Mouse (Mus musculus): Measurements from ENCODE around the gene Brd3os. TPM values are rescaled to one million over a fixed set of nuclear protein-coding genes. Genes with fewer than 3 reads are reported as not detected.

Brd3os gene
- polyA plus RNA-seq, 1 experiment from 2014 or later, result 42.7 TPM

DNA sequence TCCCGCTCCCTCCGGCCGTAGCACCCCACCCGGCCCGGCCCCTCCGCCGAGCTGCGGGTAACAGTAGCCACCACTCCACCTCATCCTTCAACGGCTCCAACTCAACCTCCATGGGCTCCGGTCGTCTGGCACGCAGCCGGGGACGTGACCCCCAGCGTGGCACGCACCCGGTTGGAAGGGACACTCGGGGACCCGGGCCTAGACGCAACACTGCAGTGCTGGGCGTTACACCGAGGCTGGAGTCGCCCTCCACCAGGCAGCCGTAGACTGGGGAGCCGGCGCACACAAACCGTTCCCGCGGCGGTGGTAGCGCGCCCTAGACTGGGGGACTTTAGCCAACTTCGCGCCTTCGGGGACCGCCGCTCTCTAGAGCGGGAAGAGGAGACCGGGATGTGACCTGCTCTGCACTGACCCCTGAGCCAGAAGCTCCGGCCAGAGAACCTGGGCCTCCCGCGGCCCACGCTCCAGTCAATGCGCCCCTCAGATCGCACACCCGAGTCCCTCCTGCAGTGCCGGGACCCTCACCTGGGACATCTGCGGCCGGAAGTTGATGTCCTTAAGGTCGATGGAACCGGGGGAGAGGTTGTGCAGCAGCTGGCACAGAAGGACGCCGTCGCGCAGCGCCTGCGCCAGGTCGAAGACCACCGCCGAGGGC is 16.2 kb upstream of the Brd3os start:
- 0 out of 2 replicates have a peak, but pooled peaks have one; percentile 6 for ATAC-seq (replicated peaks)
- H3K9ac ChIP-seq, result peak overlapping the region; percentile 60
- H3K4me2 ChIP-seq, result peak overlapping the region; percentile 95
- no peaks in the 10 kb centered on the region for H3K36me3 ChIP-seq (replicated peaks)
- peak overlapping the region; percentile 52 for H3K4me3 ChIP-seq
- no peaks in the 10 kb centered on the region for H3K9me3 ChIP-seq
- peaks cover 60% of the 10 kb centered on the region for H3K4me1 ChIP-seq
- no peaks in the 10 kb centered on the region for H3K27me3 ChIP-seq (replicated peaks)
- H3K27ac ChIP-seq, result peak overlapping the region; percentile 69
- WGBS, result under 1% methylated on average over 60 of the region's 60 CpGs

DNA sequence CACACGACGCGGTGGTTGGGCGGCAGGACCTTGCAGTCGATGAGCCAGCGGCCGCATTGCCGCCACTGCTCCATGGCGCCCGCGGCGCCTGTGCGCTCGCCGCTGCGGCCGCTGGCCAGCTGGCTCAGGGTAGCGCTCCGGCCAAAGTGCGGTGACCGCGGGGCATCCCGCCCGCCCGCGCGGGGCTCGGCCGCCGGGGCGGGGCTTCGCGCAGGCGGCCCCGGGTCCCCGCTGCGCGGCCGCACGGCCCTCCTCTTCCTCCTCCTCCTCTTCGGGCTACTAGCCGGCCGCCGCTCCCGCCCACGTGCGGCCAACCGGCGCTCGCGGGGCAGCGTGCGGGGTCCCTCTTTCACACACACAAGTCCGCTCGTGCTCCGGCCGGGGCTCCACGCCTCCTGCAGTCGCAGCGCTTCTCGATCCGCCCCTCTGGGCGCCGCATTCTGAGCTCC is 15.7 kb upstream of the Brd3os start:
- Histone ChIP-seq H3K27ac (peak overlapping the region; percentile 69), H3K9me3 (no peaks in the 10 kb centered on the region), H3K27me3 (replicated peaks) (no peaks in the 10 kb centered on the region), H3K4me2 (peak overlapping the region; percentile 95), H3K36me3 (replicated peaks) (no peaks in the 10 kb centered on the region), H3K4me1 (peaks cover 54% of the 10 kb centered on the region), H3K9ac (peak overlapping the region; percentile 60), H3K4me3 (peak overlapping the region; percentile 52)
- under 1% methylated on average over 53 of the region's 64 CpGs for WGBS
- peak; percentile 4; the same call in 1 of the 2 replicates for ATAC-seq (replicated peaks)

DNA sequence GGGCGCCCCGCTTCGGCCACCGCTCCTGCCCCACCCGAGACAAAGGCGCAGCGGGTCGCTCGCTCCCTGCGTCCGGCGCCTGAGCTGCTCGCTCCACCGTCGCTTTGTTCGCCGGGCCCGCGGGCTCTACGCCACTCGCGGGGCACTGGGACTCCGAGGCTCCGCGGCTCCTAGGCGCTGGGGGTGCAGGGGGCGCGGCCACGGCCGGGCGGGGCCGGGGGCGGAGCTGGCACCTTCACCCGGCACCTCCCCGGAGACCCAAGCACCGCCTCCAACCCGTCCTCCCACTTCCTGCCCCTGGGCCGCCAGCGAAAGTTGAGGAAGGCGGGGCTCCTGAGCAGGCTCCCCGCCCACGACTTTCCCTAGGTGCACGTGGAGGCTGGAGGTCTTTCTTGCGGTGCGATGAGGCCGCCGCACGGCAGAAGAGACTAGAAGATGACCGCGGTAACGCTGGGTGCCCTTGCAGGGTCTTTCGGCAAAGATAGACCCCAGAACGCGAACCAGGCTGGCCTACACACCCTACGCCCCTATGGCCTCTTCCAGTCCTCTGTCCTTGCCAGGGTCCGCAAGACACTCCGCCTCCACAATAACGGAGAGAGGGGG is 15.2 kb upstream of the Brd3os start, which contains the start of gene Vav2:
Gene Vav2 (minus strand): TSS at position 179 of the 603 bp plus-strand sequence.
- Histone ChIP-seq H3K4me2 (peak within 1 kb of the TSS; percentile 95), H3K27me3 (replicated peaks) (no peaks in the 10 kb centered on the region), H3K27ac (peak within 1 kb of the TSS; percentile 69), H3K36me3 (replicated peaks) (no peaks in the 10 kb centered on the region), H3K4me1 (peaks cover 49% of the 10 kb centered on the region), H3K4me3 (peak within 1 kb of the TSS; percentile 52), H3K9ac (peak within 1 kb of the TSS; percentile 60), H3K9me3 (no peaks in the 10 kb centered on the region)
- ATAC-seq (replicated peaks), result peak; percentile 90
- WGBS, result under 1% methylated on average over 58 of the region's 58 CpGs

DNA sequence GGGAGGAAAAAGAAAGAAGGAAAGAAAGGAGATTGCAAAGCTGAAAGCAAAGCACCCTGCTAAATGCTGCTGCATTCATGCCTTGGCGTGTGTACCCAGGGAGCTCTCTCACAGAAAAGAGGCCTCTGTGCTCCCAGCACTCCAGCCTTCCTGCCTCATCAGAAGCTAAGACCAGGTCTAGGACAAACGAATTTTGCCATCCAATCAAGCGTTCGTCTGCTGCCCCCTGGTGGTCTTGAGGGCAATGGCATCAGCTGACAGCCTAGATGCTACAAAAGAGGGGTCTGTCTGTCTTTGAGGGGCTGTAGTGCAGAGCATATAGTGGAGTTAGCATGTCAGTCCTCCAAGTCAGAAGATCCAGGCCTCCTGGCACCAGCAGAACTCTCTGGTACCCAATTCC is 14.1 kb upstream of the Brd3os start:
- Histone ChIP-seq H3K27ac (peak overlapping the region; percentile 48; the same call in 1 of the 2 replicates), H3K9me3 (no peaks in the 10 kb centered on the region), H3K36me3 (replicated peaks) (no peaks in the 10 kb centered on the region), H3K4me1 (peaks cover 39% of the 10 kb centered on the region), H3K4me2 (no peak overlapping the region), H3K27me3 (replicated peaks) (no peaks in the 10 kb centered on the region), H3K9ac (no peak overlapping the region), H3K4me3 (no peak overlapping the region)
- ATAC-seq (replicated peaks), result peak; percentile 29; the same call in 1 of the 2 replicates
- 0% methylated on average over 4 of the region's 4 CpGs for WGBS

DNA sequence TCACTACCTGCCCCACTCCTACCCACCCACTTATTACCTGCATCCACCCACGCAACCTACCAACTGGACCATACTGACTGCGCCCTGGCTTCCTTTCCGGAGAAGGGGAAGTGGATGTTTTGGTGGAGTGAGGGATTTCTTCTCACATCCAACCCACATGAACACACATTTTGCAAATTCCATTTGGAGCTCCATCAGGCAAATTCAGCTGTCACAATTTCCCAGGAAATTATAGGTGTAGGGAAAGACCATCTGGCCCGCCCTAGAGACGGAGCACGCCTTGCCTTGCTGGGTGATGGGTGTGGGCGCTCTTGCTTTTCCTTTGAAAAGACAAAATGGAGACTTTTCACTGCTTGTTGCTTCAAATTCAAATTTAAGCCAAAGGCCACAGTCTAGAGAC is 11.5 kb upstream of the Brd3os start:
- H3K4me2 ChIP-seq, result no peak overlapping the region
- no peak overlapping the region for H3K27ac ChIP-seq
- H3K4me1 ChIP-seq, result peaks cover 14% of the 10 kb centered on the region
- WGBS, result 92% methylated on average over 7 of the region's 7 CpGs
- no peaks in the 10 kb centered on the region for H3K36me3 ChIP-seq (replicated peaks)
- H3K4me3 ChIP-seq, result no peak overlapping the region
- no peak for ATAC-seq (replicated peaks)
- H3K9me3 ChIP-seq, result no peaks in the 10 kb centered on the region
- H3K27me3 ChIP-seq (replicated peaks), result no peaks in the 10 kb centered on the region
- no peak overlapping the region for H3K9ac ChIP-seq

DNA sequence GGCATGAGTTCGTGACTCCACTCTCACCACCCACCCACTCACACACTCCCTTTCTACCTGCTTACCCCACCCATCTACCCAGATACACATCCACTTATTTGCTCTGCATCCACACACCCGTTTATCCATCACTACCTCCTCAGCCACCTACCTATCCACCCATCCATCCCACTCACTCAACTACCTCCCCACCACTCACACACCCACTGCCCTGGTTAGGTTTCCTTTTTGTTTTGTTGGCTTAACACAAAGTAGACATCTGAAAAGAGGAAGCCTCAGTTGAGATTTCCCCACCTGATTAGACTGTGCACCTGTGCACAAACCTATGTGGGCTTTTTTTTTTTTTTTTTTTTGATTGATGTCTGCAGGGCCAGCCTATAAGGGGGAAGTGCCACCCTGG is 9.5 kb upstream of the Brd3os start:
- no peak overlapping the region for H3K4me3 ChIP-seq
- no peaks in the 10 kb centered on the region for H3K36me3 ChIP-seq (replicated peaks)
- no peak overlapping the region for H3K9ac ChIP-seq
- peaks cover 5% of the 10 kb centered on the region for H3K4me1 ChIP-seq
- no peak for ATAC-seq (replicated peaks)
- H3K9me3 ChIP-seq, result no peaks in the 10 kb centered on the region
- H3K4me2 ChIP-seq, result no peak overlapping the region
- no peaks in the 10 kb centered on the region for H3K27me3 ChIP-seq (replicated peaks)
- WGBS, result 83% methylated on average over 2 of the region's 2 CpGs
- no peak overlapping the region for H3K27ac ChIP-seq

DNA sequence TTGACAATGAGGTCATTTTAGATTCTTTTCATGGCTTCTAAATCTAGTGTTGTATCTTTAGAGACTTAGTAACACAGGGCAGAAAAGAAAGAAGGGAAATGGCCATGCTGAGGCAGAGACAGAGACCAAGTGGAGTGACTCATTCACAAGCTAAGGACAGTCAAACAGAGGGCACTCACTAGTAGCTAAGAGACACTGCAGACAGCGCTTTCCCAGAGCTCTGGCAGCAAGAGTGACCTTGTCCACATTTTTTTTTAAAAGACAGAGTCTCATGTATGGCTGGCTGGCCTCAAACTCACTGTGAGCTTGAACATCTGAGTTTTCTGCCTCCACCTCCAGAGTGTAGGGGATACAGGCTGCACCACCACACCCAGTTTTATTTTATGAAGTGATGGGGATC is 4.2 kb upstream of the Brd3os start:
- 60% methylated on average over 1 of the region's 1 CpGs for WGBS
- Histone ChIP-seq H3K27me3 (replicated peaks) (no peaks in the 10 kb centered on the region), H3K4me2 (no peak overlapping the region), H3K9ac (no peak overlapping the region), H3K36me3 (replicated peaks) (no peaks in the 10 kb centered on the region), H3K4me3 (no peak overlapping the region), H3K9me3 (no peaks in the 10 kb centered on the region), H3K27ac (no peak overlapping the region), H3K4me1 (peaks cover 4% of the 10 kb centered on the region)
- ATAC-seq (replicated peaks), result no peak

DNA sequence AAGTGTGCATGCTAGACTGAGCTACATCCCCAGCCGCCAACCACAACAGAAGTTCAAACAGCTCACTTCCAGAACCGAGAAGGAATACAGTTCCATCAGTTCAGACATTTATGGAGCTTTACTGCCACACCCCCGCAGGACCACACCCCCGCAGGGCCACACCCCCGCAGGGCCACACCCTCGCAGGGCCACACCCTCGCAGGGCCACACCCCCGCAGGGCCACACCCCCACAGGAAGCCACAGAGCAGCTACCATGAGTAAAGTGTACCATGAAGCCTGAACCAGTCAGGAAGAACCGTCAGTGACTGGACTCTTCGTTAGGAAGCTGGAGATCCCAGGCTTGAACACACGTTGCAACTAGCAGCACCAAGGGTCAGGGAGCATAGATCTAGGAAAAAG is 3.8 kb upstream of the Brd3os start:
- H3K36me3 ChIP-seq (replicated peaks), result no peaks in the 10 kb centered on the region
- no peaks in the 10 kb centered on the region for H3K9me3 ChIP-seq
- WGBS, result 29% methylated on average over 11 of the region's 11 CpGs
- H3K27ac ChIP-seq, result no peak overlapping the region
- no peak overlapping the region for H3K4me2 ChIP-seq
- no peak overlapping the region for H3K9ac ChIP-seq
- H3K27me3 ChIP-seq (replicated peaks), result no peaks in the 10 kb centered on the region
- no peak for ATAC-seq (replicated peaks)
- H3K4me1 ChIP-seq, result peaks cover 9% of the 10 kb centered on the region
- H3K4me3 ChIP-seq, result no peak overlapping the region

DNA sequence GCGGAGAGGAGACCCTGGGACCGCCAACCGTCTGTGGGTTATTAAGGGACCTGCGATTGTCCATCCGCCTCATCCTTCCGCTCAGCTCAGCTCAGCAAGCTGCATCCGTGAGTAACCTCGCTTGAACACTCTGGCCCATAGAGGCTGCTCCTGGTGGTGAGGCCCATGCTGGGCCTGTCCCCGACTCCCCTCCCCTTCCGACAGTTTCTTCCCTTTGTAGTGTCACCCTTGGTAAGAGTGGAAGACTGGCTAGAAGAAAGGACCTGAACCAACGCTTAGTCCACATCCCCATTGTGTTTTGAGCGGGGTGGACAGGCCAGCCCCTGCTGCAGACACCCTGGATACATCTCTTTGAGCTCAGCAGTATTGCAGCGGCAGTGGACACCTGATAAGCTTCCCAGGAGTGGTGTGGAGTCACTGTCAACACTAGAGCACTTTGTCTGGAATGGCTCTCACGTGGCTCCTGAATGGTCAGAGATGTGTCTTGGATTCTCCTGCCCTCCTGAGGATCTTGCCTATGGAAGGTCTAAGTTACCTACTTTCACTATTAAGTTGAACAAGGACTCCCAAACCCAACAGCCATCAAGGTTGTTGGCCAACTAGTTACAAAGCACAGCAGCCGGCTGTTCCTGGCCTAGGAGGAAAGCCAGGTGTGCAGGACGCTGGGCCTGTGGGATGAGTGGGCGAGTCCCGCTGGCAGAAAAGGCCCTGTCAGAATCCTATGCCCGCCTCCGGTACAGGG is 755 bp downstream of the Brd3os start:
- peak overlapping the region; percentile 66 for H3K4me2 ChIP-seq
- peaks cover 18% of the 10 kb centered on the region for H3K36me3 ChIP-seq (replicated peaks)
- H3K4me3 ChIP-seq, result peak overlapping the region; percentile 53
- peaks cover 15% of the 10 kb centered on the region for H3K4me1 ChIP-seq
- ATAC-seq (replicated peaks), result peak; percentile 74
- WGBS, result 33% methylated on average over 20 of the region's 20 CpGs
- no peaks in the 10 kb centered on the region for H3K9me3 ChIP-seq
- no peaks in the 10 kb centered on the region for H3K27me3 ChIP-seq (replicated peaks)
- peak overlapping the region; percentile 75 for H3K9ac ChIP-seq
- peak overlapping the region; percentile 86 for H3K27ac ChIP-seq

DNA sequence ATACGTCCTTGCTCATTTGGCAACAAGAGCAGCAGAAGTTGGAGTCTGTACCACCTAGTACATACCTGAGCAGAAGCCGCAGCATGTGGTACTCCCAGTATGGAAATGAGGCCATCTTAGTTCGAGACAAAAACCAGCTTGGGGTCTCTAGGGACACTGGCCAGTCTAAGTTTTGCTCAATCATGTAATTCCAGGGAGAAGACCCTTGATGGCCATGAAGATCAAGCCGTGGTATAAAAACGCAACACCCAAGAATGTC is 1.3 kb downstream of the Brd3os start:
- Histone ChIP-seq H3K9me3 (no peaks in the 10 kb centered on the region), H3K4me2 (peak overlapping the region; percentile 66), H3K36me3 (replicated peaks) (peaks cover 23% of the 10 kb centered on the region), H3K4me1 (peaks cover 15% of the 10 kb centered on the region), H3K4me3 (peak overlapping the region; percentile 53), H3K27me3 (replicated peaks) (no peaks in the 10 kb centered on the region), H3K9ac (0 out of 2 replicates have a peak overlapping the region, but pooled peaks have one; percentile 75), H3K27ac (no peak overlapping the region)
- ATAC-seq (replicated peaks), result no peak
- 72% methylated on average over 5 of the region's 5 CpGs for WGBS

DNA sequence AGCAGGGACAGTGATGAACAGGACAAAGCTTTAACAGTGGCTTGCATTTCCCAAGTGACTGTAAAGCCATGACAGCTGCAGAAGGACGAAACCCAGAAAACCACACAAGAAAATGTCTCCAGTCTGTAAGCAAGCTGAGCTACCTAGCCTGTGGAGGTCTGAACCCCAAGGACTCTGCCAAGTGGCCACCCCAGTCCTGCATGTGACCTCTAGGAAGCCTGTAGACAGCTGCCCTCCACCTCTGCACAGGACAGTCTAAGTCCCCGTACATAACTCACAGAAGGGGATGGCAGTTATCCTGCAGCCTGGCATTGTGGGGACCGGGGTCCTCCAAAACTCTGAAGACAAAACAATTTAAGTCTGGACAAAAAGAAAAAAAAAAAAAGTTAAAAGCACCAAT is 3.8 kb downstream of the Brd3os start:
- Histone ChIP-seq H3K27ac (no peak overlapping the region), H3K4me3 (no peak overlapping the region), H3K27me3 (replicated peaks) (no peaks in the 10 kb centered on the region), H3K9ac (no peak overlapping the region), H3K4me2 (no peak overlapping the region), H3K9me3 (no peaks in the 10 kb centered on the region), H3K36me3 (replicated peaks) (peaks cover 47% of the 10 kb centered on the region), H3K4me1 (peaks cover 15% of the 10 kb centered on the region)
- WGBS, result 93% methylated on average over 3 of the region's 3 CpGs
- ATAC-seq (replicated peaks), result no peak

DNA sequence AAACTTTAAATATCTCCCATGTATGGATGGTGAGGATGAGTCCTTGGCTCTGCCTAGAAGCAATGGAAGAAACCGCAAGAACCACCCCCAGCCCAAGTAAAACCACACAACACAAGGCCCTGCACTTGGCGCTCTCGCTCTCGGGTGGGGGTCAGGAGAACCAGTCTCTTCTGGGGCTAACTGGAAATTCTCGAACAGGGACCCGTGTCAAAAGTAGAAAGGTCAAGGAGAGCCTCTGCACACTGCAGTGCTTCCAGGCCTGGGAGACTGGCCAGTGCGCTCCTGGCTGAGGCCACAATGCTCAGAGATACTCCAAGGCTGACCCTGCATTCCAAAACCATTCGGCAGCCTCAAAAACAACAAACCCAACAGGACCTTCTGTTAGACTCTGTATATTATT is 4.7 kb downstream of the Brd3os start:
- Histone ChIP-seq H3K4me2 (no peak overlapping the region), H3K9ac (no peak overlapping the region), H3K27ac (no peak overlapping the region), H3K4me1 (peaks cover 13% of the 10 kb centered on the region), H3K27me3 (replicated peaks) (no peaks in the 10 kb centered on the region), H3K36me3 (replicated peaks) (peaks cover 56% of the 10 kb centered on the region), H3K4me3 (no peak overlapping the region), H3K9me3 (no peaks in the 10 kb centered on the region)
- no peak for ATAC-seq (replicated peaks)
- WGBS, result 89% methylated on average over 8 of the region's 8 CpGs
